Mouse (Mus musculus) liver, embryonic 16.5 days (tissue): ENCODE measurements around the gene Rnf220. TPM values are rescaled to one million over a fixed set of nuclear protein-coding genes. Genes with fewer than 3 reads are reported as not detected.
"Not testable (repeated sequence)": the region's sequence is repeated elsewhere in the genome, so short reads cannot be mapped to it uniquely, and the experiment has no call there.

Source experiments
- ATAC-seq: fragments of 200-750 bp; cut with Nextera tagmentation; 2 replicates; pipeline ENCODE4 v1.8.0; 2017; ENCODE audit warnings: low read depth, mild to moderate bottlenecking, moderate number of reproducible peaks, moderate library complexity
- H3K27ac ChIP-seq: fragments of 300-500 bp; sonication (generic); 2 replicates; pipeline ENCODE4 v1.5.1; 2014; ENCODE audit warnings: mild to moderate bottlenecking, low read length
- H3K27me3 ChIP-seq: fragments of 300-500 bp; sonication (generic); 2 replicates; pipeline ENCODE4 v1.6.1; 2014; ENCODE audit warnings: low read depth, low read length, mixed read lengths; ENCODE audit not compliant: control insufficient read depth, insufficient read depth
- H3K36me3 ChIP-seq: fragments of 300-500 bp; sonication (generic); 2 replicates; pipeline ENCODE4 v1.6.1; 2014; ENCODE audit warnings: mild to moderate bottlenecking; ENCODE audit not compliant: control insufficient read depth, insufficient read depth
- H3K4me1 ChIP-seq: fragments of 300-500 bp; sonication (generic); 2 replicates; pipeline ENCODE4 v1.6.1; 2014; ENCODE audit warnings: low read depth, low read length, mixed read lengths; ENCODE audit not compliant: control insufficient read depth
- H3K4me2 ChIP-seq: fragments of 300-500 bp; sonication (generic); 2 replicates; pipeline ENCODE4 v1.6.1; 2014; ENCODE audit warnings: low read depth, low read length, mixed read lengths
- H3K4me3 ChIP-seq: fragments of 300-500 bp; sonication (generic); 2 replicates; pipeline ENCODE4 v1.5.1; 2014; ENCODE audit warnings: low read depth, mild to moderate bottlenecking, low read length
- H3K9ac ChIP-seq: fragments of 300-500 bp; sonication (generic); 2 replicates; pipeline ENCODE4 v1.6.1; 2014; ENCODE audit warnings: low read depth, low read length
- H3K9me3 ChIP-seq: fragments of 300-500 bp; sonication (generic); replicated peaks from 2 replicates; pipeline ENCODE4 v1.6.1; 2016; ENCODE audit warnings: low read length; ENCODE audit not compliant: control insufficient read depth
- WGBS: fragments of 180-500 bp; shearing (Covaris S2); extraction: QIAGEN DNeasy Blood & Tissue Kit; methylation state at CpG from one replicate; pipeline ENCODE4 v1.1.7; 2014; ENCODE audit not compliant: insufficient replicate concordance; 5-methylcytosine and 5-hydroxymethylcytosine counted together
- polyA plus RNA-seq: library from polyadenylated mRNA; unstranded; fragments of >200 nt; fragmentation: Nextera tagmentation; extraction: Ambion mirVana; gene quantifications from 2 replicates; pipeline ENCODE4 v1.2.1, GENCODE M21; 2015

Rnf220 gene
- polyA plus RNA-seq, 1 experiment from 2014 or later: 21.5 TPM

DNA sequence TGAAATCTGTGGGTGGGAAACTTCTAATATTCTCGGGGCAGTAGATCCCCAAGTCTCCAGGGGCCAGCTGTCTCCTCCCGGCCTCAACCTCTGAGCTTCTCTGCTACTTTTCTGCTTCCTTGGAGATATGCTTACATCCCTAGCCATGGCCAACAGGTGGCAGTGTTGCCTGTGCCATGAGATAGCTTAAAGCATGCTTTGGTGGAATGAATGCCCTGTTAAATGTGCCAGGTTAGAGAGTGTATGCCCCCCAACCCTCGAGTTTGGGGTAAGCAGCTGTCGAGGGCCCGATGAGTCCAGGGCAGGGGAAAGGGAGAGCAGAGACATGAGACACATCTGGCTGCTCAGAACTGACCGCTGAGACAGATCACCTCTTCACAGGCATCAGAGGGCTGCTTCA is 226.6 kb downstream of the Rnf220 start:
- H3K36me3 ChIP-seq: peaks cover 28% of the 10 kb centered on the region
- ATAC-seq: peak; percentile 40; the same call in 1 of the 2 replicates
- no peak overlapping the region for H3K4me2 ChIP-seq
- no peak overlapping the region for H3K9ac ChIP-seq
- H3K9me3 ChIP-seq: no peaks in the 10 kb centered on the region
- no peaks in the 10 kb centered on the region for H3K27me3 ChIP-seq
- WGBS: 12% methylated on average over 6 of the region's 6 CpGs
- H3K27ac ChIP-seq: no peak overlapping the region
- H3K4me3 ChIP-seq: no peak overlapping the region
- H3K4me1 ChIP-seq: no peaks in the 10 kb centered on the region

DNA sequence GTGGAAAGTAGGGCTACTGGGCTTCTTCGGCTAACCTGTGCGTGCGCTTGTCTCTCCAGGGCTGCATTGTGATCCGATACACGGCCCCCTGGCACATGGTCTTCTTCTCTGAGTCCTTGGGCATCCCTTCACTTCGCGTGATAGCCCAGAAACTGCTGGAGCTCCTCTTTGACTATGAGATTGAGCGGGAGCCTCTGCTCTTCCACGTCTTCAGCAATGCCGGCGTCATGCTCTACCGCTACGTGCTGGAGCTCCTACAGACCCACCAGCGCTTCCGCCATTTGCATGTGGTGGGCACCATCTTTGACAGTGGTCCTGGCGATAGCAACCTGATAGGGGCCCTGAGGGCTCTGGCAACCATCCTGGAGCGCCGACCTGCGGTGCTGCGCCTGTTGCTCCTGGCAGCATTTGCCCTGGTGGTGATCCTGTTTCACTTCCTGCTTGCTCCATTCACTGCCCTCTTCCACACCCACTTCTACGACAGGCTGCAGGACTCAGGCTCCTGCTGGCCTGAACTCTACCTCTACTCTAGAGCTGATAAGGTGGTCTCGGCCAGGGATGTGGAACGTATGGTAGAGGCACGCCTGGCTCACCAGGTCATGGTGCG is 228.9 kb downstream of the Rnf220 start:
- ATAC-seq: no peak
- Histone ChIP-seq H3K27me3 (no peaks in the 10 kb centered on the region), H3K9me3 (no peaks in the 10 kb centered on the region), H3K36me3 (peaks cover 10% of the 10 kb centered on the region), H3K4me1 (no peaks in the 10 kb centered on the region), H3K9ac (no peak overlapping the region), H3K27ac (no peak overlapping the region), H3K4me2 (no peak overlapping the region), H3K4me3 (no peak overlapping the region)
- 81% methylated on average over 25 of the region's 25 CpGs for WGBS

DNA sequence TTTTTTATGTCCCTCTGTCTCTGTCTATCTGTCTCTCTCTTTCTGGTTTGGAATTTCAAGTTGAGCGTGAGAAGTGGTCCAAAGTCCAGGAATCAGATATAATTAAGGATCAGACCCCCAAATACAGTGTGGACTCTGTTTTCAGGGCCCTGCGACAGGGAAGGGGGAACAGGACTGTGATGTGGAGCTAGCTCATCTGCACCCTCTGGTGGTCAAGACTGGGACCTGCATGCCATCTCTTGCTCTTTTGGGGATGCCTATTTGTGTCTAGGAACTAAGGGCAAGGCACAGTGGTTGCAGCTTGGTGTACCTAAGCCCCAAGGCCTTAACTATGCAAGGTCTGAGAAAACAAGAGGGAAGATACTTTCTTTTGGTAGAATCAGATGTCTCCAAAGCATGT is 229.6 kb downstream of the Rnf220 start:
- Histone ChIP-seq H3K9me3 (no peaks in the 10 kb centered on the region), H3K27ac (no peak overlapping the region), H3K4me2 (no peak overlapping the region), H3K9ac (no peak overlapping the region), H3K4me1 (no peaks in the 10 kb centered on the region), H3K4me3 (no peak overlapping the region), H3K36me3 (peaks cover 3% of the 10 kb centered on the region), H3K27me3 (no peaks in the 10 kb centered on the region)
- WGBS: 0% methylated on average over 2 of the region's 2 CpGs
- ATAC-seq: peak; percentile 39; the same call in 1 of the 2 replicates

DNA sequence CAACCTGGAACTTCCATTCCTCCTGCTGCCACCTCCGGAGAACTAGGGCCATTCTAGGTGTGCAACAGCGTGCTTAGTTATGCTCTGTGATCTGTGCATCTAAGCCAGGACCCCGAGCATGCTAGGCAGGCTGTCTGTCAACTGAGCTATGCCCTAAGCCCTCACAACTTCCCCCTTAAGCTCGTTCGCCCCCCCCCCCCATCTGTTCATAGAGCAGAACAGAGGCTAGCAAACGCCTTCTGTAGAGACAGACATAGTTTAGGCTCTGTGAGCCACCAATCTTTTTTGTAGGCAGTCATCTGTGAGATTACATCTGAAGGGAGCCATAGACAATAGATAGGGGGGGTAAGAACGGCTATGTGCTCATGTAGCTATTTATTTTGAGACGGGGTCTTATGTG is 233.9 kb downstream of the Rnf220 start:
- no peak overlapping the region for H3K4me2 ChIP-seq
- no peak overlapping the region for H3K4me3 ChIP-seq
- no peaks in the 10 kb centered on the region for H3K27me3 ChIP-seq
- no peak overlapping the region for H3K9ac ChIP-seq
- no peaks in the 10 kb centered on the region for H3K9me3 ChIP-seq
- no peaks in the 10 kb centered on the region for H3K36me3 ChIP-seq
- H3K4me1 ChIP-seq: no peaks in the 10 kb centered on the region
- ATAC-seq: no peak
- H3K27ac ChIP-seq: no peak overlapping the region
- 45% methylated on average over 8 of the region's 8 CpGs for WGBS

DNA sequence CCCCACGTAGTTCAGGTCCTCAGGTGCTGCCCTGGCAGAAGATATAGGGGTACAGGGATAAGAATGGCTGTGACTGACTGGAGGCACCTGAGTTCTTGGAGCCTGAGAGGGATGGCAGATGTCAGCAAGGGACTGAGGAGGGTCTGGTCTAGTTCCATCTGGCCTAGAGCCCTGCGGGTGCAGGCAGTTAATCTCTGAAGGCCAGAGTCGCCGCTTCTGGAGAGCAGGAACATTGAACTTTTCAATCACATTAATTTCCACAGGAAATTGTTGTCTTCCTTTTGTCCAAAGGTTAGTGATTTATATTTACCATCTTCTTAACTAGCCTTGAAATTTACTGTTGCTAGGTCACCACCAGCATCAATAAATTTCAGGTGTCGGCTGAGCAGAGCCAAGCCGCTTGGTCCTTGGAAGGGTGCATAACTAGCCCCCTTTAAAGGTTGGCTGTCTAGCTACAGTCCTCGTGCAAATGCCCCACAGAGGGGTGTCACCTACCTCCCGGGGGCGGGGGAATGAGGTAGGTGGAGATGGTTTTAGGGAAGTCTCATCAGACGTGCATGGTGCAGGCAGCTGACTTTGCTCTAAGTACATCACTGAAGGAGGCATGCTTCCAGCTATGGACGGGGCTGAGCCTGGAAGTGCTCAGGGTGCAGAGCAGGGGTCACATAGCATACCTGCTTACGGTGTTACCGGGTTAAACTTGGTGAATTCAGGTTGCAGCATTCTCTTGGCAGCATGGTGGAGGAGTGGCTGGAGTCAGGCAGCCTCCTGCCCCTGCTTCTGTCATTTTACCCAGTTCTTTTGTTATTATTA is 234.5 kb downstream of the Rnf220 start:
- H3K9me3 ChIP-seq: no peaks in the 10 kb centered on the region
- no peak overlapping the region for H3K4me3 ChIP-seq
- no peaks in the 10 kb centered on the region for H3K4me1 ChIP-seq
- WGBS: 56% methylated on average over 13 of the region's 13 CpGs
- no peak overlapping the region for H3K27ac ChIP-seq
- no peak overlapping the region for H3K9ac ChIP-seq
- H3K36me3 ChIP-seq: no peaks in the 10 kb centered on the region
- no peak overlapping the region for H3K4me2 ChIP-seq
- H3K27me3 ChIP-seq: no peaks in the 10 kb centered on the region
- no peak for ATAC-seq

DNA sequence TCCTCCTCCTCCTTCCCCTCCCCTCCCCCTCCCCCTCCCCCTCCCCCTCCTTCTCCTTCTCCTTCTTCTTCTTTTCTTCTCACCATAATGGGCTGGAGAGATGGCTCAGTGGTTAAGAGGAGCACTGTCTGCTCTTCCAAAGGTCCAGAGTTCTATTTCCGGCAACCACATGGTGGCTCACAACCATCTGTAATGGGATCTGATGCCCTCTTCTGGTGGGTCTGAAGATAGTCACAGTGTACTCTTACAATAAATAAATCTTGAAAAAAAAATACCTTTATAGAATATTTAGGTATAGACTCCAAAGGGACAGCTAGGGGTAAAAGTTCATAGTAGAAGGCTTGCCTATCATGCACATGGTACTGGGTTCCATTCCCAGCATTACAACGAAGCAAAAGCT is 235.6 kb downstream of the Rnf220 start:
- Histone ChIP-seq H3K4me2 (no peak overlapping the region), H3K27me3 (no peaks in the 10 kb centered on the region), H3K9me3 (no peaks in the 10 kb centered on the region), H3K4me3 (no peak overlapping the region), H3K4me1 (no peaks in the 10 kb centered on the region), H3K27ac (no peak overlapping the region), H3K36me3 (no peaks in the 10 kb centered on the region), H3K9ac (no peak overlapping the region)
- WGBS: 64% methylated on average over 2 of the region's 2 CpGs
- no peak for ATAC-seq

DNA sequence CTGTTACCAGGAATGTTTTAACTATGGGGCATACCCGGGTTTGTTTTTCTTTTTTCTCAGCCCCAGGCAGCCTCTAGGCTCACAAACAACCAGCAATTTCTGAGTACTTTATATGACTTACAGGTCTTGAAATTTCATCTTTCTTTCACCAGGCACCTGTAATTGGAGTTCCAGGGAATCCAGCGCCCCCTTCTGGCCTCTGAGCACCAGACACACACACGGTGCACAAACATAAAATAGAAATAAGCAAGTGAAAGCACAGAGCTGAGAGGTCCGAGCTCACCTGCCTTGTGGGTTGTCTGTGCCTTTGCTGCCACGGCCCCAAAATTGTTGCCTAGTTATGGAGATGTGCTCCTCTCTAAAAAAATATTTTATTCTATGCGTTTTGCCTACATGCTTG is 236.9 kb downstream of the Rnf220 start:
- H3K36me3 ChIP-seq, H3K27me3 ChIP-seq, H3K4me2 ChIP-seq, H3K9me3 ChIP-seq, H3K9ac ChIP-seq, ATAC-seq, H3K4me3 ChIP-seq, H3K27ac ChIP-seq, H3K4me1 ChIP-seq: not testable (repeated sequence)
- WGBS: 50% methylated on average over 6 of the region's 6 CpGs

DNA sequence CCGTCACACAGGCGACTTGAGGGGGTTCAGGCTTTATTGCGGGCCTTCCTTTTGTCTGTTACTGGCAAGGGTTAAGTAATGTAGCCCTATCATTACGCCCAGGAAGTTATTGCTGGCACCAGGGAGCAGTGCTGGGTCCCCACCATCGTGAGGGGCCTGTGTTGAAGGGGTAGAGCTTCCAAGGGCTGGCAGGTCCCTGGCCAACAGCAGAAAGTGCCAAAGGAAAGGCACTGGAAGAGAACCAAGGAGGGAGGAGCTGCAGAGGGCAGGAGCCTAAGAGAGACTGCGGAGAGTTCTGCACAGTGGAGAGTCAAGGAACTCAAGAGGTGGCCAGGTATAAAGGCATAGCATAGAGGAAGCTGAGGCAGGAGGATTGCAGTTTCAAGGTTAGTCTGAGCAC is 242.2 kb downstream of the Rnf220 start:
- no peaks in the 10 kb centered on the region for H3K27me3 ChIP-seq
- no peak overlapping the region for H3K9ac ChIP-seq
- no peak overlapping the region for H3K27ac ChIP-seq
- 30% methylated on average over 6 of the region's 6 CpGs for WGBS
- H3K4me1 ChIP-seq: peaks cover 24% of the 10 kb centered on the region
- no peaks in the 10 kb centered on the region for H3K36me3 ChIP-seq
- H3K9me3 ChIP-seq: no peaks in the 10 kb centered on the region
- ATAC-seq: no peak
- no peak overlapping the region for H3K4me2 ChIP-seq
- no peak overlapping the region for H3K4me3 ChIP-seq

DNA sequence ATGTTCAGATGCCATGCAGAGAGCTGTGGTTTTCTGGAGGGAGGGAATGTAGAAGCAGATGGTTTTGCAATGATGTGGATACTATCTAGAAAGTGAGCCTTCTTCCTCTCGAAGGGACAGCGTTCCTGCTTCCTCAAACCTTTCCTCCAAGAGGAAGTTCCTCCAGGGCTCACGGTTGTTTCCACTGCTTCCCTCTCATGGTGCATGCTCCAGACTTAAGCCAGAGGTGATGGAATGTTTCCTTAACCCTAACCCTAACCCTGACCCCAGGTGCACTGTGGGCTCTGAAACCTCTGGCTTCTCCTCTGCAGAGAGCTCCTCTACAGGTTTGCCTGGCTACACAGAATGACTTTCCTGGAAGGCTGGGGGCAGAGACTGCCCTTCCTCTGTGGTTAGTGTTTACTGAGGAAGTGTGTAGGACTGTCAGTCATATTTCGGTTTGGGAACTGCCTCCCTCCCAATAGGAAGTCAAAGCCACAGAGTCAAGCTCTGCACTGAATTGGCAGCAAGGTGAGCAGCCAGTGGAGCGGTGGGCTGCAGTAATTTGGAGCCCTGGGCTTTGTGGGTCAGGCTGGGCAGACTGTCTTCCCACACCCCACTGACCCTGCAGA is 242.7 kb downstream of the Rnf220 start:
- no peak for ATAC-seq
- H3K27me3 ChIP-seq: no peaks in the 10 kb centered on the region
- peaks cover 24% of the 10 kb centered on the region for H3K4me1 ChIP-seq
- H3K4me2 ChIP-seq: no peak overlapping the region
- H3K9ac ChIP-seq: no peak overlapping the region
- H3K27ac ChIP-seq: no peak overlapping the region
- no peak overlapping the region for H3K4me3 ChIP-seq
- H3K9me3 ChIP-seq: no peaks in the 10 kb centered on the region
- WGBS: 15% methylated on average over 5 of the region's 5 CpGs
- H3K36me3 ChIP-seq: no peaks in the 10 kb centered on the region
